Mouse (Mus musculus) splenic B cell, adult 2 months (primary cell): ENCODE data around the gene Sec24a.
"Not testable (repeated sequence)": the region's sequence is repeated elsewhere in the genome, so short reads cannot be mapped to it uniquely, and the experiment has no call there.

Experiments used
- DNase-seq: peaks from one replicate; pipeline ENCODE4 v3.0.0-alpha.2; 2011; ENCODE audit warnings: low read depth, low spot score
- H3K27me3 ChIP-seq: 2 replicates; pipeline ENCODE4 v1.6.1; 2012; ENCODE audit warnings: mild to moderate bottlenecking, low read length, moderate library complexity, mixed read lengths; ENCODE audit not compliant: control insufficient read depth, poor library complexity, insufficient read depth, severe bottlenecking
- H3K36me3 ChIP-seq: 2 replicates; pipeline ENCODE4 v1.6.1; 2012; ENCODE audit warnings: mild to moderate bottlenecking, low read length, moderate library complexity, mixed read lengths; ENCODE audit not compliant: control insufficient read depth, poor library complexity, insufficient read depth, severe bottlenecking

Sec24a gene

GRCm38 (mm10) chr11:51763213-51763907, at the start of gene Sec24a, which contains the start of gene Sar1b:
Gene Sec24a (minus strand): TSS chr11:51763634.
Gene Sar1b (plus strand): TSS chr11:51763687.
- DNase-seq: peak; percentile 89
- H3K27me3 ChIP-seq: no peaks in the 10 kb centered on the region
- H3K36me3 ChIP-seq: no peaks in the 10 kb centered on the region

- DNase-seq: no peak
- Histone ChIP-seq H3K36me3 (peaks cover 10% of the 10 kb centered on the region), H3K27me3 (no peaks in the 10 kb centered on the region)
These were observed 48.6 kb upstream of the Sec24a start for GRCm38 (mm10) chr11:51812022-51812546.

GRCm38 (mm10) chr11:51811230-51811629, 47.8 kb upstream of the Sec24a start:
- H3K36me3 ChIP-seq: peaks cover 4% of the 10 kb centered on the region; the same call in 1 of the 2 replicates
- no peaks in the 10 kb centered on the region for H3K27me3 ChIP-seq
- DNase-seq: peak; percentile 43

GRCm38 (mm10) chr11:51809632-51810224, 46.3 kb upstream of the Sec24a start:
- Histone ChIP-seq H3K27me3 (no peaks in the 10 kb centered on the region), H3K36me3 (no peaks in the 10 kb centered on the region)
- DNase-seq: peak; percentile 80

- Histone ChIP-seq H3K27me3 (no peaks in the 10 kb centered on the region), H3K36me3 (no peaks in the 10 kb centered on the region)
- no peak for DNase-seq
These were observed 43.9 kb upstream of the Sec24a start for GRCm38 (mm10) chr11:51807108-51807879.

GRCm38 (mm10) chr11:51805221-51805981, 42.0 kb upstream of the Sec24a start:
- H3K36me3 ChIP-seq: no peaks in the 10 kb centered on the region
- H3K27me3 ChIP-seq: no peaks in the 10 kb centered on the region
- peak; percentile 90 for DNase-seq

- peak; percentile 50 for DNase-seq
- no peaks in the 10 kb centered on the region for H3K27me3 ChIP-seq
- H3K36me3 ChIP-seq: no peaks in the 10 kb centered on the region
These were observed 37.3 kb upstream of the Sec24a start for GRCm38 (mm10) chr11:51800634-51801325.

- DNase-seq: no peak
- H3K36me3 ChIP-seq: peaks cover under 1% of the 10 kb centered on the region
These were observed 32.8 kb upstream of the Sec24a start for GRCm38 (mm10) chr11:51796272-51796671.

GRCm38 (mm10) chr11:51790662-51791061, 27.2 kb upstream of the Sec24a start:
- Histone ChIP-seq H3K36me3 (peaks cover 13% of the 10 kb centered on the region), H3K27me3 (no peaks in the 10 kb centered on the region)
- DNase-seq: no peak

More at GRCm38 (mm10) chr11:51796272-51796671, 32.8 kb upstream of the Sec24a start:
- H3K27me3 ChIP-seq: no peaks in the 10 kb centered on the region

GRCm38 (mm10) chr11:51789735-51790134, 26.3 kb upstream of the Sec24a start:
- peaks cover 17% of the 10 kb centered on the region for H3K36me3 ChIP-seq
- H3K27me3 ChIP-seq, DNase-seq: not testable (repeated sequence)

GRCm38 (mm10) chr11:51785926-51786325, 22.5 kb upstream of the Sec24a start:
- Histone ChIP-seq H3K27me3 (no peaks in the 10 kb centered on the region), H3K36me3 (peaks cover 23% of the 10 kb centered on the region)
- DNase-seq: peak; percentile 55

- peaks cover 17% of the 10 kb centered on the region for H3K36me3 ChIP-seq
- DNase-seq: no peak
- H3K27me3 ChIP-seq: no peaks in the 10 kb centered on the region
These were observed 19.3 kb upstream of the Sec24a start for GRCm38 (mm10) chr11:51782721-51783120.

GRCm38 (mm10) chr11:51780773-51781267, 17.4 kb upstream of the Sec24a start:
- Histone ChIP-seq H3K27me3 (no peaks in the 10 kb centered on the region), H3K36me3 (peaks cover 17% of the 10 kb centered on the region)
- DNase-seq: no peak
